Mouse (Mus musculus): ENCODE measurements around the gene Pcbd2.

DNA sequence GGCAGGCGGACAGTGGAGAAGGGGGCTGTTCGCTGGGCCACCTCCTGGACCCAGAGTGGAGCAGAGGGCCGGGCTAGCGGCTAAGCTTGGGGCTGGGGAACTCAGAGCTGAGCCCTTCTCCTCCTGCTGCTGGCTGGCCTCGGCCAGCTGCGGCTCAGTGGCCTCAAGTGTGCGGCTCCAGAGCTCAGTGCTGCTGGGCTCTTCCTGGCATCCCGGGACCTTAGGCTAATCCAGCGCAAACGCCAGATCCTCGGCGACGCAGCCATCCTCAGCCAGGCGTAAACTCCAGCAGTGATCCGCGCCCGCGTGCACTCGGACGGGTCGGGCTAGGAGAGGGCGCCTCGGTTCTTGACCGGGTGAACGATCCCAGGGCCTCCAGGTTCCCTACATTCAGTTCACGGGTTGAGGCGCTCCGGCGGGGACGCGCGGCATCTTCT, 98.1 kb downstream of the Pcbd2 start:
- no peak for TF ChIP-seq CTCF (IDR thresholded peaks at IDR 0.05; ENCODE audit: borderline replicate concordance, insufficient read depth, low read length)
- no peak for TF ChIP-seq POLR2A (IDR thresholded peaks at IDR 0.05; ENCODE audit: low read depth, low read length)

All from embryonic fibroblast, embryonic 13.5 days (primary cell).